27 mouse cellular contexts compared by ENCODE assay signal in the genomic region with DNA sequence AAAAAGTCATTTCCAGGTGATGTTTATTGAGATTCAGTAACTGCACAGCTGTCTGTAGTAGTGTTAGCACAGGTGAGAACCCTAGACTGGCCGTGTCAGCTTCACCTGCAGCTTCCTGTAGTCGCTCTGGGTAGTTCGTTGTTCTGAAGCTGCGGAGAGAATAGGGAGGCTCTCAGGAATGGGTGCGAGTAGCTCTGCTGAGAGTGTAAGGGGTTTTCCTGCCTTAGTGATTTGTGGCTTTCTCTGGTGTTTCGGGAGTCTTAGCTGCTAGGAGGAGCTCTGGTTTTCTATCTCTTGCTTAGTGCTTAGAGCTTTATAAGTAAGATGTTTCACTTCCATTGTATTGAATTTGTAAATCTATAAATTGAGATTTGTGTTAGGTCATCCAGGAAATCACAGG.
"Had no signal": no experiment of that assay in that cellular context is flagged by ENCODE, and none has a peak within 500 bp of the region (broad histone marks: within the 10 kb centered on the region; RNA-seq: fewer than 3 reads in every experiment).

No protein-coding gene starts in this region.

- H3K4me3 ChIP-seq: limb, embryonic 10.5 days; limb, embryonic 12.5 days; limb, embryonic 13.5 days; limb, embryonic 15.5 days; liver, embryonic 12.5 days; liver, embryonic 13.5 days; liver, embryonic 15.5 days; lung, embryonic 15.5 days; megakaryocyte, embryonic 14.5 days; midbrain, embryonic 10.5 days; midbrain, embryonic 12.5 days; midbrain, embryonic 13.5 days; midbrain, embryonic 15.5 days; myocyte had no signal

- H3K9ac ChIP-seq: limb, embryonic 12.5 days; limb, embryonic 13.5 days; limb, embryonic 15.5 days; liver, embryonic 12.5 days; liver, embryonic 13.5 days; liver, embryonic 14.5 days; liver, embryonic 15.5 days; liver, postnatal 0 days; lung, embryonic 14.5 days; lung, embryonic 15.5 days; midbrain, embryonic 12.5 days; midbrain, embryonic 13.5 days; midbrain, embryonic 15.5 days had no signal

- H3K4me2 ChIP-seq: limb, embryonic 12.5 days; limb, embryonic 13.5 days; limb, embryonic 15.5 days; liver, embryonic 11.5 days; liver, embryonic 12.5 days; liver, embryonic 13.5 days; liver, embryonic 15.5 days; lung, embryonic 14.5 days; lung, embryonic 15.5 days; midbrain, embryonic 11.5 days; midbrain, embryonic 12.5 days; midbrain, embryonic 13.5 days; midbrain, embryonic 15.5 days had no signal

- H3K9me3 ChIP-seq: limb, embryonic 10.5 days; limb, embryonic 12.5 days; limb, embryonic 13.5 days; limb, embryonic 15.5 days; liver, embryonic 12.5 days; liver, embryonic 13.5 days; liver, embryonic 15.5 days; lung, embryonic 15.5 days; megakaryocyte, embryonic 14.5 days; midbrain, embryonic 10.5 days; midbrain, embryonic 12.5 days; midbrain, embryonic 13.5 days; midbrain, embryonic 15.5 days had no signal

- H3K4me1 ChIP-seq: limb, embryonic 10.5 days; limb, embryonic 12.5 days; limb, embryonic 13.5 days; limb, embryonic 15.5 days; liver, embryonic 12.5 days; liver, embryonic 13.5 days; liver, embryonic 15.5 days; lung, embryonic 15.5 days; midbrain, embryonic 10.5 days; midbrain, embryonic 12.5 days; midbrain, embryonic 13.5 days; midbrain, embryonic 15.5 days had no signal

- H3K27me3 ChIP-seq: limb, embryonic 12.5 days; limb, embryonic 13.5 days; limb, embryonic 15.5 days; liver, embryonic 12.5 days; liver, embryonic 13.5 days; liver, embryonic 15.5 days; lung, embryonic 15.5 days; megakaryocyte, embryonic 14.5 days; midbrain, embryonic 12.5 days; midbrain, embryonic 13.5 days; midbrain, embryonic 15.5 days had no signal

- H3K27ac ChIP-seq: limb, embryonic 10.5 days; limb, embryonic 12.5 days; limb, embryonic 13.5 days; limb, embryonic 15.5 days; liver, embryonic 12.5 days; liver, embryonic 13.5 days; liver, embryonic 14.5 days; liver, embryonic 15.5 days; lung, embryonic 15.5 days; macrophage; midbrain, embryonic 10.5 days; midbrain, embryonic 12.5 days; midbrain, embryonic 13.5 days; midbrain, embryonic 15.5 days had no signal

- DNase-seq: left cerebral cortex, postnatal 4 days; liver; liver, embryonic 13.5 days; liver, postnatal 0 days; lung, adult 18-20 months; lung, adult 2 months; lung, postnatal 14 days; lung, postnatal 36 days; lung, postnatal 4 days had no signal
